In genomic region chr1:143644221-143644620, GRCm38 (mm10) we compare ENCODE assay signal across 8 mouse cellular contexts. TPM values are rescaled to one million over a fixed set of nuclear protein-coding genes. Genes with fewer than 3 reads are reported as not detected.
DNase-seq lines count a peak whose midpoint lies in the region; ATAC-seq and TF ChIP-seq lines count a peak whose summit lies in the region.

No protein-coding gene starts in this region.

- no peak overlapping the region for H3K9ac ChIP-seq in intestine, embryonic 15.5 days

- peaks cover 11% of the 10 kb centered on the region; the same call in 1 of the 2 replicates for H3K4me1 ChIP-seq in G1E (ENCODE audit: insufficient read depth, low read depth, low read length)
- H3K4me1 ChIP-seq in intestine, embryonic 15.5 days (replicated peaks): no peaks in the 10 kb centered on the region

- 98% methylated on average over 2 of the region's 2 CpGs for WGBS in intestine, embryonic 15.5 days

- H3K4me3 ChIP-seq in G1E (ENCODE audit: low read depth, low read length): no peak overlapping the region
- no peak overlapping the region for H3K4me3 ChIP-seq in intestine, embryonic 15.5 days (replicated peaks)

- no peaks in the 10 kb centered on the region for H3K9me3 ChIP-seq in G1E (replicated peaks)
- no peaks in the 10 kb centered on the region for H3K9me3 ChIP-seq in intestine, embryonic 15.5 days

- H3K27me3 ChIP-seq in G1E (ENCODE audit: insufficient read depth, low read length): no peaks in the 10 kb centered on the region
- H3K27me3 ChIP-seq in intestine, embryonic 15.5 days (replicated peaks): no peaks in the 10 kb centered on the region

- TF ChIP-seq CTCF in G1E (IDR thresholded peaks at IDR 0.05; ENCODE audit: low read depth, low read length): peak; percentile 30; the same call in 1 of the 2 replicates

- no peak overlapping the region for H3K27ac ChIP-seq in intestine, embryonic 15.5 days

- H3K4me2 ChIP-seq in intestine, embryonic 15.5 days (replicated peaks): no peak overlapping the region

- peaks cover 28% of the 10 kb centered on the region for H3K36me3 ChIP-seq in G1E (replicated peaks)
- H3K36me3 ChIP-seq in intestine, embryonic 15.5 days: no peaks in the 10 kb centered on the region

- ATAC-seq in G1E (ENCODE audit: extremely low read depth, insufficient number of reproducible peaks, low FRiP score, poor library complexity, severe bottlenecking): peak; percentile 55; the same call in 1 of the 2 replicates
- ATAC-seq in intestine, embryonic 15.5 days: 0 out of 2 replicates have a peak, but pooled peaks have one; percentile 51

- DNase-seq in kidney, adult 9 months: peak; percentile 26
- DNase-seq in kidney, adult 18-20 months: no peak
- no peak for DNase-seq in G1E (ENCODE audit: low spot score)
- DNase-seq in embryo, embryonic 10 days (ENCODE audit: low spot score): peak; percentile 70
- peak; percentile 76 for DNase-seq in telencephalon, adult 2 months (ENCODE audit: low read depth, low spot score)
- DNase-seq in spleen, postnatal 36 days (ENCODE audit: low spot score in 2 of 2): no peak
- DNase-seq in spleen, postnatal 4 days (ENCODE audit: low spot score in 2 of 2): no peak

RNA-seq across cellular contexts. Expression of gene B3galt2, which starts 3.8 kb away (rescaled TPM):
- total RNA-seq in G1E (2014; fragmentation: Nextera tagmentation) (not detected in 2 replicates), G1E (2017) (0.12 and 0.16 TPM in 2 replicates)
- polyA plus RNA-seq in G1E (2012): not detected in 2 replicates
- 0.21 and 0.23 TPM in 2 replicates for polyA plus RNA-seq in intestine, embryonic 15.5 days (2015; fragmentation: Nextera tagmentation; extraction: Ambion mirVana)

RNA-seq across cellular contexts. Expression of gene Cdc73, which starts 58.5 kb away (rescaled TPM):
- total RNA-seq in G1E (2014; fragmentation: Nextera tagmentation) (263 and 288 TPM in 2 replicates), G1E (2017) (21.5 and 29.0 TPM in 2 replicates)
- polyA plus RNA-seq in G1E (2012): 13.0 and 14.2 TPM in 2 replicates
- 26.7 and 28.0 TPM in 2 replicates for polyA plus RNA-seq in intestine, embryonic 15.5 days (2015; fragmentation: Nextera tagmentation; extraction: Ambion mirVana)

Comparison
In these comparisons a context has a peak if more than half of its experiments do, and no peak if none do; other contexts are left out.
1. DNase-seq: peak in kidney, adult 9 months (single experiment), embryo, embryonic 10 days (single experiment) and telencephalon, adult 2 months (single experiment); none in kidney, adult 18-20 months (single experiment), G1E (single experiment), spleen, postnatal 36 days (0 of 2) and spleen, postnatal 4 days (0 of 2).